Mouse (Mus musculus): ENCODE data around the gene Cfap61. TPM values are rescaled to one million over a fixed set of nuclear protein-coding genes. Genes with fewer than 3 reads are reported as not detected.
A peak's percentile ranks its signal among the peaks of the same experiment; 100 is the strongest.

Cfap61 gene
- polyA plus RNA-seq, 1 experiment from 2014 or later, result 2.9 TPM

DNA sequence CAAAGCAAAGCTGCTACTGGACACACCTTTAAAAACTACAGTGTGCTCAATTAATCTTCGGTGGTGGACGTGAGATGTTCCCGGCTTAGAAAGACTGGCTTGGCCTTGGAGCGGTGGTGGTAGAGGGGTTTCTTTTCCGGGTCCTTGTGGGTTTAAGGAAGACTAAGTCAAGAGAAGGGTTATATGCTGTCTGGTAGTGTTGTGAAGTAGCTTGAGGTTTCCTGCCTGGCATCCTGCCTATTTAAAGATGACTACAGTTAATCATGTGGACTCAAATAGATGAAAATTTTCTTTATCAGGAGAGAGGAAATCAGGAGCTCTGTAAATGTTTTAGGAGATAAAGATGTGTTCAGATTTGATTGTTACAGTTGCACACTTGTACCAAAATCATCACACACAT, 21.7 kb downstream of the Cfap61 start:
- WGBS, result 75% methylated on average over 5 of the region's 5 CpGs
- H3K4me1 ChIP-seq (replicated peaks), result no peaks in the 10 kb centered on the region
- H3K27me3 ChIP-seq, result no peaks in the 10 kb centered on the region
- no peak overlapping the region for H3K27ac ChIP-seq (replicated peaks)
- no peak overlapping the region for H3K9ac ChIP-seq
- H3K9me3 ChIP-seq, result no peaks in the 10 kb centered on the region
- no peak overlapping the region for H3K4me2 ChIP-seq
- H3K4me3 ChIP-seq, result no peak overlapping the region
- no peaks in the 10 kb centered on the region for H3K36me3 ChIP-seq
- ATAC-seq (ENCODE audit: low FRiP score, low read depth), result no peak

DNA sequence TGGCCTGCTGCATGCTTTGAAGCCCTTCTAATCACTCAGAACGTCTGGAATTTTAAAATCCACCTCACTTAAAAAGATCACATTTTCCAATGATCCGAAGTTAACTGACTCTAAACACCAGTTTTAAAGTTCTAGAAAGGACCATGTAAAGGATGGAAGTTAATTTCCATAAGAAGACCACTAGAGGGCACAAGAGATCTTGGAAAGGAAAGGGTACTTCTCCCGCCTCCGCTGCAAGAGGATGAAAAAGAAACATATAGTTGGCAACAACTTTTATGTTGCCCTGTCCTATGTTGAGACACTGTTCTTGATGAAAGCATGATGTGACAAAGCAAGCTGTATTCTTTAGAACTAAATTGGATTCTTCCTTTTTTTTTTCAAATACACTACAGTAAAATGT, 22.9 kb downstream of the Cfap61 start:
- Histone ChIP-seq H3K27ac (replicated peaks) (no peak overlapping the region), H3K9ac (no peak overlapping the region), H3K4me1 (replicated peaks) (no peaks in the 10 kb centered on the region), H3K36me3 (no peaks in the 10 kb centered on the region), H3K9me3 (no peaks in the 10 kb centered on the region), H3K4me3 (no peak overlapping the region), H3K4me2 (no peak overlapping the region), H3K27me3 (no peaks in the 10 kb centered on the region)
- 8% methylated on average over 4 of the region's 4 CpGs for WGBS
- peak; percentile 65; the same call in 1 of the 2 replicates for ATAC-seq (ENCODE audit: low FRiP score, low read depth)

DNA sequence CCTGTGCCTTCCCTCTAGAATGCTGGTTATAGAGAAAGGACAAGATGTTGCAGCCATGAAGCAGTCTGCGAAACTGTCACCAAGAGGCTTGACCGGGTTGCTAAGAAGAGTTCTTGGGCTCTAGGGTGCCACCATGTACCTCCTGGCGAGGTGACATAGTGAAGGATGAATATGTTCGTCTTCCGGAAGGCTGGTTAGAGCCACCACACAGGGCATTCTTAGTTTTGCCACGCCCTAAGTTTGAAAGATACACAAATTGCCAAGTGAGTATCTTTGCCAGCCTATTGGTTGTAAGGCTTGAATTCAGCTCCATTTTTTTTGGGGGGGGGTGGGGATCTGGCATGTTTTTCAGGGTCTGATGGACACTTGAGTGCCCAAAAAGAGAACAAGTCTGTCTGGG, 23.5 kb downstream of the Cfap61 start:
- Histone ChIP-seq H3K9me3 (no peaks in the 10 kb centered on the region), H3K27me3 (no peaks in the 10 kb centered on the region), H3K9ac (no peak overlapping the region), H3K4me2 (no peak overlapping the region), H3K4me1 (replicated peaks) (no peaks in the 10 kb centered on the region), H3K27ac (replicated peaks) (no peak overlapping the region), H3K36me3 (no peaks in the 10 kb centered on the region), H3K4me3 (no peak overlapping the region)
- WGBS, result 40% methylated on average over 6 of the region's 6 CpGs
- 0 out of 2 replicates have a peak, but pooled peaks have one; percentile 2 for ATAC-seq (ENCODE audit: low FRiP score, low read depth)

DNA sequence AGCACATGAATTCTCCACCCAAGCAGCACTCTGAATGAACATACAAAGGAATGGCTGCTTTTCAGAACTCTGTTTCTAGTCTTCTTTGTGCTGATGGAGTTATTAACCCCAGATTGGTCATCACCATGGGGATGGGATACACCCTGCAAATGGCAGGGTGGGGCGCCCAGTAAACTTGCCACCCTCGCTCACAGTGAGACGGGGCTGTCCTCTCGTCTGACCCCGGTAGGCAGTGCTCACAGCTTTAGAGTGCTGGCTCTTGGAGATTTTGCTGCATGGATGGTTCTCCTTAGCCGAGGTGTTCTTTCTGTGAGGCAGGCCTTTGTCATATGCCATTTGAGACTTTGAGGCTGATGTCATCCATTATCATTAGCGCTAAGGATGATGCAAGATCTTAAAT, 24.0 kb downstream of the Cfap61 start:
- no peaks in the 10 kb centered on the region for H3K36me3 ChIP-seq
- 0 out of 2 replicates have a peak, but pooled peaks have one; percentile 36 for ATAC-seq (ENCODE audit: low FRiP score, low read depth)
- H3K9ac ChIP-seq, result no peak overlapping the region
- H3K4me2 ChIP-seq, result no peak overlapping the region
- H3K27me3 ChIP-seq, result no peaks in the 10 kb centered on the region
- 36% methylated on average over 7 of the region's 7 CpGs for WGBS
- no peaks in the 10 kb centered on the region for H3K4me1 ChIP-seq (replicated peaks)
- H3K9me3 ChIP-seq, result no peaks in the 10 kb centered on the region
- no peak overlapping the region for H3K27ac ChIP-seq (replicated peaks)
- no peak overlapping the region for H3K4me3 ChIP-seq

DNA sequence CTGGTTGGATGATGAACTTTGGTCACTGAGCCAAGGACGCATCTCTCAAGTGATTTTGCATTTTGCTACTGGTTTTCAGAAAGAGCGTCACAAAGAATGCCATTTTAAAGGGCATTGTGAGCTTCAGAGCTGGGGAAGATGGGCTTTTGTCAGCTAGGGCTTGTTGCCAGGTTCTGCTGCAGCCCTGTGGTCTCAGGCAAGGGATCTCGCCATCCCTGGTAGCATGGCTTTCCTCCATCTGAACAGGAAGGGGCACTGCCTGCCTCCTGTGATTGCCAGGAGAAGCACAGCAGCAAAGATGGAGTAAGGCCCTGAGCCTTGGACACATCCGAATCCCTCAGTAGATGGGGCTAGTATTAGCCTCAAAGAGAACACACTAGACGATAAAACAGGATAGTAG, 27.3 kb downstream of the Cfap61 start:
- WGBS, result 78% methylated on average over 5 of the region's 5 CpGs
- no peak for ATAC-seq (ENCODE audit: low FRiP score, low read depth)
- Histone ChIP-seq H3K4me2 (no peak overlapping the region), H3K27ac (replicated peaks) (no peak overlapping the region; the same call in 1 of the 2 replicates), H3K4me3 (no peak overlapping the region), H3K4me1 (replicated peaks) (no peaks in the 10 kb centered on the region), H3K9me3 (no peaks in the 10 kb centered on the region), H3K27me3 (no peaks in the 10 kb centered on the region), H3K36me3 (no peaks in the 10 kb centered on the region), H3K9ac (no peak overlapping the region)

DNA sequence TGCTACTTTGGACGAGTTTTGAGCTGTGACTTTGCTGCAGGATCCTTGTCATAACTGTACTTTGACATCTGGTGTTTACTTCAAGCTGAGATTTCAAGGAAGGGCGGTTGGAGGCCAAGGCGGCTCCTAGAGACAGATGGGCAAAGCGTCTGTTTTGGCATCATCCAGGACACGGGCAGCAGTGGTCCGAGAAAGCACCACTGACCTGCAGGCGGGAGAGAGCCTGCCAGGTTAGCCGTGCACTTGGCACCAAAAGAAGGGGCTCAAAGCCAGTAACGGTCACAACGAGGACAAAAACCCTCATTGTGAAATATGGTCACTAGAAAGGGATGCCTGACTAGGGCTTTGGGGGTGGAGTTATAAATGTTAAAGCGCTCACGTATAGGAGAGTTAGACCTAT, 36.2 kb downstream of the Cfap61 start:
- 75% methylated on average over 12 of the region's 12 CpGs for WGBS
- Histone ChIP-seq H3K9me3 (no peaks in the 10 kb centered on the region), H3K36me3 (no peaks in the 10 kb centered on the region), H3K9ac (no peak overlapping the region), H3K27me3 (no peaks in the 10 kb centered on the region), H3K4me1 (replicated peaks) (no peaks in the 10 kb centered on the region), H3K4me2 (no peak overlapping the region), H3K4me3 (no peak overlapping the region), H3K27ac (replicated peaks) (peak overlapping the region; percentile 63)
- ATAC-seq (ENCODE audit: low FRiP score, low read depth), result peak; percentile 73

DNA sequence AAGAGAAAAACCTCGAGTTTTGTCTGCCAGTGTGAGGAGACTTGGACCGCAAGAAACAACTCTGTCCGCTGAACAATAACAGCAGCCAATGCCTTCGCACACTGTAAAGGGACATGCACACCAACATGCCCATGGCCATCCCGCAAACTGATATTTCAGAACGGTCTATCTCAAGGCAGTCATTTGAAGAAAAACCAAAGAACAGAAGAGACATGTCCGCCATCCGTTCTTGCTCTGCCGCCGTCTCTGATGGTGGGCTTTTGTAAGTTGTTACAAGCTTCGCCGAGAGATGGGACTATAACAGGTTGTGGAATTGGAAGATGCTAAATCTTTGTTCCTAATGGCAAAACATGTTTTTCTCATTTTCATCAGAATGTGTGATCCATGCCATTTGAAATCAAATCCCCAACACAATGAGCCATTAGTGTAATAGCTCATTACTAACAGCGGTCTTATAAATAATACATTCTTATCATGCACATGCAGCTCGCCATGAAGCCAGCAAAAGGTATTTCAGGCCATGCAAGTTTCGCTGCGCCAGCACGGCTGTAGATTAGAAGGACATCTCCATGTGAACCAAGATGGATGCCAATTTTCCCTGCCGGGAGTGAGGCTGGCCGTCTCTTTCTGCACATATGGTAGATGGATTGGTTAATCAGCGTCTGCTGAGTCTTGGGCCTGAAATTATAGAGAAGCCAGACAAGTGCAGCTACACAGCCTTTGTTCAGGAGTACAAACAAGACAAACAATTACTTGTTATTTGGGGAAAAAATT, 36.8 kb downstream of the Cfap61 start:
- H3K27ac ChIP-seq (replicated peaks), result peak overlapping the region; percentile 63
- no peaks in the 10 kb centered on the region for H3K36me3 ChIP-seq
- no peaks in the 10 kb centered on the region for H3K9me3 ChIP-seq
- peak; percentile 71 for ATAC-seq (ENCODE audit: low FRiP score, low read depth)
- no peak overlapping the region for H3K9ac ChIP-seq
- H3K4me3 ChIP-seq, result no peak overlapping the region
- no peak overlapping the region for H3K4me2 ChIP-seq
- WGBS, result 74% methylated on average over 20 of the region's 20 CpGs
- no peaks in the 10 kb centered on the region for H3K27me3 ChIP-seq
- no peaks in the 10 kb centered on the region for H3K4me1 ChIP-seq (replicated peaks)

DNA sequence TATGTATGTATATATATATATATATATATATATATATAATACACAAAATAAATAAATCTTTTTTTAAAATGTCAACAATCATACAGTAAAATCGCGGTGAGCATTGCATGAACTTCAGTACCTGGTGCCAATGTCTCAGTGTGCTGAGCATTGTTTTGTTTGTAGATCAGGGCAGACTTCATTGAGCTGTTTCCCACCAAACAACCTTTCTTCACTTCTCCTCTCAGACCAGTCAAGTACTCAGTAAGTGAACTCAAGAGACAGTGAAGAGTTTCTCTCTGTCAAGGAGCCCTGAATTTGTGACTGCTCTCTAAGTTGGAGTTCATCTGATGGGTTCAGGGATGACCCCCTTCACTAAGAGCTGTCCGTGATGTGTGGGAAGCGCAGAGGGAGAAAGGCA, 38.0 kb downstream of the Cfap61 start:
- 91% methylated on average over 4 of the region's 4 CpGs for WGBS
- H3K36me3 ChIP-seq, result no peaks in the 10 kb centered on the region
- ATAC-seq (ENCODE audit: low FRiP score, low read depth), result no peak

DNA sequence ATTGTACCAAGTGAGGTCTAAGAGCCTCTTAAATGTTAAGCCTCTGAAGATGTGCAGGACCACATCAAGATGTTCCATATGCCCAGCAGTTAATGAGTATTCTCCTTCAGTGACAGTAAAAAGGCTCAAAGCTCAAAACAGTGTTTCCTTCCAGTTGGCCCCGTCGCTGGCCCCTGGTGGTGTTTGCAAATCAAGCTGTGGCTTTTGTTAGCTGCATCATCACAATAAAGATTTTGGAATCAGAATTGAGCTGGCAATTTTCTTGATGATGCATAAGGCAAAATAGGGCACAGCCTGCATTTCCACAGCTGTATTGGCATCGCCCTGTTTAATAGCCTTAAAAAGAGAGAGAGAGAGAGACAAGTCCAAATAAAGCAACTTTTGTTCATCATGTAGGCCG, 45.0 kb downstream of the Cfap61 start:
- H3K9me3 ChIP-seq, result no peaks in the 10 kb centered on the region
- no peak overlapping the region for H3K9ac ChIP-seq
- ATAC-seq (ENCODE audit: low FRiP score, low read depth), result no peak
- no peaks in the 10 kb centered on the region for H3K36me3 ChIP-seq
- H3K4me1 ChIP-seq (replicated peaks), result peaks cover 12% of the 10 kb centered on the region
- H3K27me3 ChIP-seq, result no peaks in the 10 kb centered on the region
- H3K27ac ChIP-seq (replicated peaks), result no peak overlapping the region
- H3K4me2 ChIP-seq, result no peak overlapping the region
- no peak overlapping the region for H3K4me3 ChIP-seq
- 42% methylated on average over 4 of the region's 4 CpGs for WGBS

More for the DNA sequence above, 38.0 kb downstream of the Cfap61 start:
- no peak overlapping the region for H3K4me3 ChIP-seq
- no peaks in the 10 kb centered on the region for H3K27me3 ChIP-seq
- no peaks in the 10 kb centered on the region for H3K9me3 ChIP-seq
- no peak overlapping the region for H3K27ac ChIP-seq (replicated peaks)
- no peak overlapping the region for H3K9ac ChIP-seq
- no peak overlapping the region for H3K4me2 ChIP-seq
- no peaks in the 10 kb centered on the region for H3K4me1 ChIP-seq (replicated peaks)

DNA sequence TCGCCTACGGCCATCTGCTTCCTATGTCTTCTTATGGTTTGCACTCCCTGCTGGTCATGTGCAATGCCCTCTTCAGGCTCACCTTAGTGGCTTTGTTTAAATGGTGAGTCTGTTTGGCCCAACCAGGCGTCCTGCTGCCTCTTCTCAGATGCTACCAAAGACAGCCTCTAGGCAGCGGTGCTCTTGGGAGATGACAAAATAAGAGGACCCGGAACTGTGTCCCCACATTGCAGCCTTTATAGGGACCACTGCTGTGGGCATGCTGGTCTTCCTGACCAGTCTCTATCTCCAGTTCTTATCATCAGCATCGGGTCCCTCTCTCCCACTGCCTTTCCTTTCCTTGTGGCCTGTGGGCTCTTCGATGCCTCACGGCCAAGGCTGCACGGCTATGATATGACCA, 46.3 kb downstream of the Cfap61 start:
- no peak overlapping the region for H3K4me3 ChIP-seq
- H3K9ac ChIP-seq, result no peak overlapping the region
- WGBS, result 77% methylated on average over 9 of the region's 9 CpGs
- H3K27ac ChIP-seq (replicated peaks), result no peak overlapping the region
- no peaks in the 10 kb centered on the region for H3K9me3 ChIP-seq
- no peaks in the 10 kb centered on the region for H3K36me3 ChIP-seq
- peaks cover 12% of the 10 kb centered on the region for H3K4me1 ChIP-seq (replicated peaks)
- no peak for ATAC-seq (ENCODE audit: low FRiP score, low read depth)
- H3K4me2 ChIP-seq, result no peak overlapping the region
- H3K27me3 ChIP-seq, result no peaks in the 10 kb centered on the region

DNA sequence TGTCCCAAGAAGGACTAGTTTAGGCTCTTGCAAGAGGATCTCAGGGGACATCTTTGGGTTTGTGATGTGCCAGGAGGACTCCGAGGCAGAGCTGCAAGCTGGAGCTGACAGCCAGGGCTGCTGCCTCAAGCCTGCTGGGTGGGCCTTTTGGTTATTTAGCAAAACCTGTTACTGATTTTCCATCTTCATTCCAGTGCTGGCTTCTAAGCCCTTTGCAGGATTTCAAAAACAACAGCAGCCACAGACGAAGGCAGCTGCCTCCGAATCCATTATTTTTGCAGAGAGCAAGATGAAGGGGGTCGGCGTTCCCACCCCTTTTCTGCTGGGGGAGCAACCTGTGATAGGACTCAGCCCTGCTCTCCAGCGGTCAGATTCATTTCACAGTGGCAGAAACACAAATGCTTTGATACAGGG, 47.1 kb downstream of the Cfap61 start:
- H3K36me3 ChIP-seq, result no peaks in the 10 kb centered on the region
- no peak overlapping the region for H3K4me2 ChIP-seq
- H3K27me3 ChIP-seq, result no peaks in the 10 kb centered on the region
- ATAC-seq (ENCODE audit: low FRiP score, low read depth), result no peak
- no peak overlapping the region for H3K9ac ChIP-seq
- H3K4me1 ChIP-seq (replicated peaks), result peaks cover 12% of the 10 kb centered on the region
- no peak overlapping the region for H3K4me3 ChIP-seq
- no peaks in the 10 kb centered on the region for H3K9me3 ChIP-seq
- WGBS, result 19% methylated on average over 6 of the region's 6 CpGs
- H3K27ac ChIP-seq (replicated peaks), result peak overlapping the region; percentile 46; the same call in 1 of the 2 replicates

DNA sequence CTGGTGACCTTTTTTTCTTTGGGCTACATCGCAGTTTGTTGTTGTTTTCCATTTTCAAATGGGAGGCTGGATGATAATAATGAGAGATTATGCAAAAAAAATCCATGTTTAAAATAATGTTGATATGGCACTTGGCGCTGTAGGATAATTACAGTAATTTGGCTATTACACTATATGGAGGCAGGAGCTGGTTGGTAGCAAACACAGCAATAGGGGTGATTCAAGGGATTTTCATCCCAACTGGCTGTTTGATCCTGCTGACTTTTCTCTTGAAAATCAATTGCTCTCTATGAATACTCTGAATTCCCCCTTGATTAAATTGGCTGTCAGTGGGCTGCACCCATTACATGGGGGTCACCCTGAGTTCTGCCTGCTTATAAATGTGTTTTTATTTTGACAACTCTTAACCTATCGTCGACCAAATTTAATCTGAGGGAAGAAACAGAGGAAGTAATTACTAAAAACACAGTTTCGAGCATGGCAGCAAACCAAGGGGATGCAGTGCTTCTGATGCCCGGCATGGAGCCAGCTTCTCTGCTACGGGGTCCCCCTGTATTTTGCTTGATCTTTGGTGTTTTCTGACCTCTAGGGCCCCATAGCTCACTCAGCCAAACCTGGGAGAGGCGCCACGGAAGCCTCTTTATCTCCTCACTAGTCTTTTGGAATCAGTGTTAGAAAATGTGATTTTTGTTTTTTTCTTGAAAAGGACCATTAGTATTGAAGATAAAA, 47.9 kb downstream of the Cfap61 start:
- Histone ChIP-seq H3K4me2 (no peak overlapping the region), H3K27ac (replicated peaks) (no peak overlapping the region)
- no peak for ATAC-seq (ENCODE audit: low FRiP score, low read depth)

More for the DNA sequence above, 47.9 kb downstream of the Cfap61 start:
- 57% methylated on average over 9 of the region's 9 CpGs for WGBS
- H3K4me1 ChIP-seq (replicated peaks), result peaks cover 12% of the 10 kb centered on the region
- H3K27me3 ChIP-seq, result no peaks in the 10 kb centered on the region
- no peak overlapping the region for H3K9ac ChIP-seq
- H3K9me3 ChIP-seq, result no peaks in the 10 kb centered on the region
- H3K4me3 ChIP-seq, result no peak overlapping the region
- H3K36me3 ChIP-seq, result no peaks in the 10 kb centered on the region

Data from hindbrain, embryonic 15.5 days (tissue).